Mouse (Mus musculus) G1E-ER4 (cell line): ENCODE results near the gene Lsm4. TPM values are rescaled to one million over a fixed set of nuclear protein-coding genes. Genes with fewer than 3 reads are reported as not detected.

Source experiments
- GATA1 ChIP-seq: IDR thresholded peaks from one replicate; pipeline ENCODE4 v1.8.0; 2012; ENCODE audit warnings: low read length, inconsistent platforms
- polyA plus RNA-seq: library from polyadenylated mRNA; stranded (reverse); fragments of >175 nt; gene quantifications from 2 replicates; pipeline ENCODE4 v1.2.3, GENCODE M21; 2012

The Lsm4 gene
- polyA plus RNA-seq, 1 experiment: 1,189 TPM

DNA sequence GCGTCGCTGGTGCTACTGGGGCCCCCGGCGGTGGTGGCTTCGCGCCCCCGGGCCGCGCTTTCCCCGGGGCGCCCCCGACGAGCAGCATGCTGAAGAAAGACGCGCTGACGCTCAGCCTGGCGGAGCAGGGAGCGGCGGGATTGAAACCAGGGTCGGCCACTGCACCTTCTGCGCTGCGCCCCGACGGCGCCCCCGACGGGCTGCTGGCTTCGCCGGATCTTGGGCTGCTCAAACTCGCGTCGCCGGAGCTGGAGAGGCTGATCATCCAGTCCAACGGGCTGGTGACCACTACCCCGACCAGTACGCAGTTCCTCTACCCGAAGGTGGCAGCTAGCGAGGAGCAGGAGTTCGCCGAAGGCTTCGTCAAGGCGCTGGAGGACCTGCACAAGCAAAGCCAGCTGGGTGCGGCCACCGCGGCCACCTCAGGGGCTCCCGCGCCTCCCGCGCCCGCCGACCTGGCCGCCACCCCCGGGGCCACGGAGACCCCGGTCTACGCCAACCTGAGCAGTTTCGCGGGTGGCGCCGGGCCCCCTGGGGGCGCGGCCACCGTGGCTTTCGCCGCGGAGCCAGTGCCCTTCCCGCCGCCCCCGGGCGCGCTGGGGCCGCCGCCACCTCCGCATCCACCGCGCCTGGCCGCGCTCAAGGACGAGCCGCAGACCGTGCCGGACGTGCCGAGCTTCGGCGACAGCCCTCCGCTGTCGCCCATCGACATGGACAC, 26.2 kb downstream of the Lsm4 start:
- TF ChIP-seq GATA1: no peak

DNA sequence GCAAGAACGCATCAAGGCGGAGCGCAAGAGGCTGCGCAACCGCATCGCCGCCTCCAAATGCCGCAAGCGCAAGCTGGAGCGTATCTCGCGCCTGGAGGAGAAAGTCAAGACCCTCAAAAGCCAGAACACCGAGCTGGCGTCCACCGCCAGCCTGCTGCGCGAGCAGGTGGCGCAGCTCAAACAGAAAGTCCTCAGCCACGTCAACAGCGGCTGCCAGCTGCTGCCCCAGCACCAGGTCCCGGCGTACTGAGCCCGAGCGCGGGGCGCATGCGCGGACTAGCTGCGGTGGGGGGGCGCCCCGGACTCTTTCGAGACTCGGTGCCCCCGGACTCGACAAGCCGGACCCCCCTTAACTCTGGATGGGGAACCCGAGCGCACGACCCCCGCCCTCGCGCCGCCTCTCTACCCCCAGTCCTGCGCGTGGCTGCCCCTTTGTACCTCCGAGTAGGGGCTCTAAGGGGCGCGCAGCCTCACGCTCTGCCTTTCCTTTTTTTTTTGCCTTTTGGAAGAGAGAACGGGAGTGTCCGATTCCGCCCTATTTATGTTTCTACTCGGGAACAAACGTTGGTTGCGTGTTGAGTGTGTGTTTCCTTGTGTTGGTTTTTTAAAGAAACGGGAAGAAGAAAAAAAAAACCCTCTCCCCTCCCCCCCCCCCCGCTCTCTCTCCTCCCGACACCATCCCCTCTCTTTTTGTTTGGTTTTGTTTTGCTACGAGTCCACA, 26.9 kb downstream of the Lsm4 start:
- no peak for TF ChIP-seq GATA1

DNA sequence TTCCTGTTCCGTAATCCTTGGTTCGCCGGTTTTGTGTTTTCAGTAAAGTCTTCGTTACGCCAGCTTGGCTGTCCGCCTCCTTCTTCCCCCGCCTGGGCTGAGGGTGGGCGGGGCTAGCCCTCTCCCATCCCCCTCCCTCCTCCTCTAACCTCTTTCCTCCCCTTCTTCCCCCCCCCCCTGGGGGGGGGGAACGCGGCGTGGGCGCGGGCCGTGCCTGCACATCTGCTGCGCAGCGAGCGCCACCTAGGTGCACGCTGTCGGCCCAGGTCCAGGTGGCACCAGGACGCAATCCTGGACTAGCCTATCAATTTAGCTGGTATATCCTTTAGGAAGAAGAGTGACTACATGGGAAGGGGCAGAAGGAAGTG, 27.5 kb downstream of the Lsm4 start:
- TF ChIP-seq GATA1: no peak

DNA sequence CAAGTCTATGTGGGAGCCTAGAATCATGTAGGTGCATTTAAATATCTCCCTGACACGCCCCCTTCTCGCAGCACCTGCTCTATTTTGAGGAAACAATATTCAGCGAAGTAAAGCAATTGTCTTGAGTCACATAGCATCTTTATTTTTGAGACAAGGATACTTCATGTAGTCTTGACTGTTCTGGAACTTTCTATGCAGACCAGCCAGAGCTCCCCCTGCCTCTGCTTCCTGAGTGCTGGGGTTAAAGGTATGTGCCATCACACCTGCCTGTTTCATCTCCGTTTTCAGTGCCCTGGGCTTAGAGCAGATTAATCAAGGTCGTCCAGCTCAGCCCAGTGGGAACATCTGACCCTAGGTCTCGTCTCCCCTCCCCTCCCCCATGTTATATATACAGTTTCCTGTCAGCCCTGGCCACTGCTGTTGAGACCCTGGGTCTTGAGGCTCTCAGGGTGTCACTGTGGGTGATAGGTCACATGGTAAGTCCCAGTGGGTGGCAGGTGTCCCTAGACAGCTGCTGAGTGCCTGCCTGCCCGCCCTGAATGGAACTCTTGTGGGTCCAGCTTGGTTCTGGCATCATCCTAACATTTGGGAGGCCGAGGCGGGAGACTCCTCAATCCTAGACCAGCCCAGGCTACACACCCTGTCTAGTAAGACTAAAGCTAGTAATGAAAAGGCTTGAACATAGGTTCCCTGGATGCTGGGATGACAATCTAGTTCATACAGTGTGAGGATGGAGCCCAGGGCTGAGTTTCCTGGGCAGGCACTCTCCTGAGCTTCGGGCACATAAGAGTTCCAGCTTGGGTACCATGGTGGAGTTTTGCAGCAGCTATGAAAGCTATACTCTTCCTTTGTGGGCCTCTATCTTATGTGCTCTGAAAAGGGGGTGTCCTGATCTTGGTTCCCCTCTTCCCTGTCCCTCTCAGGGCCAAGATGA, 28.3 kb downstream of the Lsm4 start:
- TF ChIP-seq GATA1: no peak

DNA sequence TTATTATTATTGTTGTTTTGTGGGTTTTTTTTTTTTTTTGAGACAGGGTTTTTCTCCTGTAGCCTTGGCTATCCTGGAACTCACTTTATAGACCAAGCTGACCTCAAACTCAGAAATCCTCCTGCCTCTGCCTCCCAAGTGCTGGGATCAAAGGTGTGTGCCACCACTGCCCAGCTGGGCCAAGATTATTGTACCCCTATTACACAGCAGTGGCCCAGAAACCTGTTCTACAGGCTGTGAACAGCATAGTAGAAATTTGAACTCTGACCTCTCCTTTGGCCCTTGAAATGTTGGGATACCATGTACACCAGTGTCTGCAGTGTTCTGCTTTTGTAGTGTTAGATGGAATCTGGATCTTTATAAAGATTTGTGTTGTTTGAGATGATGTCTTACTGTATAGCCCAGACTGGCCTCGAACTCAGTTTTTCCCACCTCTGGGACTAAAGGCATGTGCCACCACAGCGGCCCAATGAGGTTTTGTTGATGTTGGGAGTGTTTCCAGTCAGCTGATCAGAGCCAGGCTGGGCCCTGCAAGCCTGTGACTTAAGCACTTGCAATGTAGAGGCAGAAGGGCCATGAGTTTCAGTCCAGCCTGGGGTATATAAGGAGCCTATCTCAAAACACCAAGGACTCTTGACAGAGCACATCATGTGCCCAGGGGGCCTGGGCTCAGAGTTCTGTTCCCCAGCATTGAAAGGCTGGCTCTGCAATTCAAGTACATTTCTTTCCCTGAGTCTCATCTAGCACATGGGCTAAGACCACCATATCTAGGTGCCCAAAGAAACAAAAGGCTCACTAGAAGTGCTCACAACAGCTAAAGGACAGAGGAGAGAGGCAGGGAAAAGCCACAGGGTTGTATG, 29.2 kb downstream of the Lsm4 start:
- no peak for TF ChIP-seq GATA1

DNA sequence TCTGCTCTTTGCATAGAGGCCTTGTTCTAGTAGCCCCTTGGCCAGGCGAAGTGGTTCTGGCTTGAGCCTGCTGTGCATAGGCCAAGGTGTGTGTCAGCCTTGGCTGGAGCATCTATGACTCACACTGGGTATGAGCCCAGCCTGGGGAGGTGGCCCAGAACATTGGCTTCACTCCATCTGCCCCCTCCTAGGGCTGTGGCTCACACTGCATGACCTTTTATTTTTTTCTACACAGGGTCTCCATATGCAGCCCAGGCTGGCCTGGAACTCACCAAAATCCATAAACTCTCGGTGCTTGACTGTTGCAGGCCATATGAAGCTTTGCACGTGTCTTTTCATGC, 29.8 kb downstream of the Lsm4 start:
- TF ChIP-seq GATA1: no peak

DNA sequence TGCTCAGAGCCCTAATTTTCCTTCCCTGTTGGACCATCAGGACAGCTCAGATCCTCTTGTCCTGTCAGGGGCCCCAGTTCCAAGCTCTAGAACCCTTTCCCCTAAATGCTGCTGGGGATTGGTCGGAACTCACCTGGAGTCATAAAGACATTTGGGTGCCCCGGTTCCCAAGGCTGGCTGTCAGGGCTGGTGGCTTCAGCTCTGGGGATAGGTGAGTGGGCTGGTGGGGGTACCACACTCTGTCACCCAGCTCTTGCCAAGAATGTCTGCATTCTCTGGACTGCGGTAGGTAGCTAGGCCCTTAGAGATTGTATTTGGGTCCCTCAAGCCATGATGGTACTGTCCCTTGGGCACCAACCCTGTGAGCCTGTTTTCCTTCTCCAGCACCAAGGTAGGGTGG, 30.2 kb downstream of the Lsm4 start, which contains the start of gene Iqcn:
Gene Iqcn (plus strand): TSS at position 171 of the 400 bp plus-strand sequence.
- TF ChIP-seq GATA1: no peak

DNA sequence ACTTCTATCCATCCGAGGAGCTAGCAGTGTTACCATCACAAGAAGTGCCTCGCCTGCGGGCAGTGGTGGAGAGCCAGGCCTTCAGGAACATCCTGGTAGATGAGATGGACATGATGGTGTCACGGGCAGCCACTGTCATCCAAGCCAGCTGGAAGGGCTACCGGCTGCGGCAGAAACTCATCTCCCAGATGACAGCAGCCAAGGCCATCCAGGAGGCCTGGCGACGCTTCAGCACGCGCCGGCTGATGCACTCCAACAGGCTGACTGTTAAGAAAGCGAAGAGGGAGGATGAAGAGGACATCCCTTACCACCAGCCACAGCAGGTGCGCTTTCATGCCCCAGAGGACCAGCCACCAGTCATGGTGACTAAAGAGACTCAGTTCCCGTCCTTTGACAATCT, 35.2 kb downstream of the Lsm4 start:
- TF ChIP-seq GATA1: no peak

DNA sequence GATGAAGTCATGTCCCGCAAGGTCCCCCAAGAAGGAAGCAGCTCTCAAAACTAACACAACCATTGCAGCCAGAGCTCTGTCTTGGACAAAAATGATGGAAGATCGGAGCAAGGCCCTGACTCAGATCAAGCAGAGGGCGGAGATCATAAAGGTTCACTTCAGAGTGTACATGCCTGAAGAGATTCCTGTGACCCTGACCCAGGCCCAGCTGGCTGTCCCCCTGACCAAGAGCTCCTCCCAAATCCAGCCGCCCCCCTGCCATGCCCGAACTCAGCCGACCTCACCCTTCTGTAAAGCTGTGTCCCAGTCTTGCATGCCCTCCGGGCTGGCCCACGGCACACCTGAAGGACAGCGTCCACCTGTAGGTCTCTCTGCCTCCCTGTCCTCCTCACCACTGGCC, 36.7 kb downstream of the Lsm4 start:
- TF ChIP-seq GATA1: no peak

DNA sequence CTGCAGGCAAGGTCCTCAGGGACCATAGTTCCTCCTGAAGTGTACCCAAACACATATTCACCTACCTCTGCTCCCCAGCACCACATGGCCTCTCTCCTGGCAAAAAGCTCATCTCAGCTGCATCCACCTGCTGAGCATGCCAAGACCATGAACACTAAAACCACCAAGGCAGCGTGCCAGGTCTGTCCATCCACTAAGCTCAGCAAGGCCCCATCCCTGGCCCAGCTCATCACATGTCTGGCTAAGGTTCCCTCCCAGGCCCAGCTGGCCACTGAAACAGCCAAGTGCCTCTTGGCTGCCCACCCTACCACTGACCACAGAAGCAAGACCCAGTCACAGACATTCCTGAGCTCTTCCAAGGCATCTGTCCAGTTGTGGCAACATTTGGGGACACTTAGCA, 37.2 kb downstream of the Lsm4 start:
- TF ChIP-seq GATA1: no peak

DNA sequence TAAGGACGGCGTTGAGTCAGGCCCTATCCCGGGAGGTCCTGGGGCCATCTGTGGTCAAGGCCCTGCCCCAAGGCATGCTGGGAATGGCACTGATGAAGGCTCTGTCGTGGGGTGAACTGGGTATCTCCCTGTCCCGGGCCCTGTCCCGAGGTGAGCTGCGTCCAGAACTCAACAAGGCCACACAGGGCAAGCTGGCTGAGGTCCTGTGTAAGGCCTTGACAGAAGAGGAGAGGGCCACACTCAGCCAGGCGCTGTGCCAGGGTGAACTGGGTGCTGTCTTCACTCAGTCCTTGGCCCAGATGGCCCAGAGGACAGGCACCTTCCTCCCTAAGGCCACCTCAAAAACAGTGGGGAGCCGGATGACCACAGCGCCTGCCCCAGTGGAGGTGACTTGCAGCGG, 38.0 kb downstream of the Lsm4 start:
- no peak for TF ChIP-seq GATA1

DNA sequence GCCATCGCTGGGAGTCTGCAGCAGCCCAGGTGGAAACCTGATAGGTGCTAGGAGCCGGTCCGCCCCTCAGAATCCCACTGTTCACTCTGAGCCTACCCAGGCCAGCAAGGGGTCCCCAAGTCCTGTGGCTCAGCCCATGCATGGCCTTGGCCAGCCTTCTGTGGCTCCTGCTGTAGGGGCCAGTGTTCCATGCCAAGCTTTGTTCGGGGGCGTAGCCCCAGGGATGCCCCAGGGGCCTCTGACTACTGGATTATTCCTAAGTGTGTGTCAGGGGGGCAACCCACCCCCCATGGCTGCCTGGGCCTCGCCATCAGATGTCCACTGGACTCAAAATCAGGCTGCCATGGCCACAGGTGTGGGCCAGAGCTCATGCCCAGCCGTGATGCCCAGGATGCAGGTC, 40.9 kb downstream of the Lsm4 start:
- TF ChIP-seq GATA1: no peak

DNA sequence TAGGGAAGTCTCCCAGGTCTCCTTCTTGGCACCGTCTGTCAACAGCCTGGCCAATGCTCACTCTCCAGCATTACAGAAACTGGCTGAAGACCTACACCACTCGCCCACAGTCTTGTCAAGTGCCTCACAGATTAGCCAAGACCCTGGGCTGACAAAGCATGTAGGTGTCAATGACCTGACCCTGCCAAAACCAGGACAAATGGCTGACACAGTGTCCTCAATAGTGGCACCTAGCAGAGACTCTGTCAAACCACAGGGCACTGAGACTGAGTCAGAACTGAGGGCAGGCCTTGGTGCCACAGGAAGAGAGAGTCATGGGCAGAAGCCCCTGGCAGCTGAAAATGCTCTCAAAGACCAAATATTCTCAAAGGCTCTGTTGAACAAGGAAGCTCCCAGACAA, 42.0 kb downstream of the Lsm4 start:
- TF ChIP-seq GATA1: no peak

DNA sequence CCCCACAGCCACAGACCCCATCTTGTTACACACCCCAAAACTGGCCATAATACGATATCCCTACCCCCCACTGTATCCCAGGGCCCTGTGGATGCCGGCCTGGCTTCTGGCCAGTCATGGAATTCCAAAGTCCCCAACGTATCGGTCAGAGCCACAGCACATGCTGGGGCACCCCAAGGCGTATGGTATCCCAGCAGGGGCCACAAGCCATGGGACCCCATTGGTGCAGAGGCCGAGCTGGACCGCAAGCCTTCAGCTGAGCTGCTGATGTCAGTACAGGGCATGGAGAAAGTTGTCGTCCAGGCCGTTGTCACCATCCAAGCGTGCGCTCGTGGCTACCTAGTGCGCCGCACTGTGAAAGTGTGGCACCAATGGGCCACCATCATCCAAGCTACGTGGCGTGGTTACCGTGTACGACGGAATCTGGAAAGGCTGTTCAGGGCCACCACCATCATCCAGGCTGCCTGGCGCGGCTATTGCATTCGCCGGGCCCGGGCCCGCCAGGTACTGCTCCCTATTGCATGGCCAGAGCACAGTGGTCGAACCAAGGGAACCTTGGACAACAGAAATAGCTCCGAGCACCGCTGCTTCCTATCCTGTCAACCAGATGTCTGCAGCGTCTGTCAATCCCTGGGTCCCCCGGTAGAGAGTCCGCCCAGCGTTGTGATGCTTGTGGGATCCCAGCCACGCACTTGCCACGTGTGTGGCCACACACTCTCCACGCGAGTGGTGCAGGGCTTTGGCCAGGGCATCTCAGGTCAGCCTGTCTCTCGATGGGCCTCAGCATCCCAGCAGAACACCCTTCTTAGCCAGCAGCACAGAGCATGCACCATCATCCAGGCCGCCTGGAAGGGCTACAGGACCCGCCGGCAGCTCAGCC, 43.7 kb downstream of the Lsm4 start:
- TF ChIP-seq GATA1: no peak

DNA sequence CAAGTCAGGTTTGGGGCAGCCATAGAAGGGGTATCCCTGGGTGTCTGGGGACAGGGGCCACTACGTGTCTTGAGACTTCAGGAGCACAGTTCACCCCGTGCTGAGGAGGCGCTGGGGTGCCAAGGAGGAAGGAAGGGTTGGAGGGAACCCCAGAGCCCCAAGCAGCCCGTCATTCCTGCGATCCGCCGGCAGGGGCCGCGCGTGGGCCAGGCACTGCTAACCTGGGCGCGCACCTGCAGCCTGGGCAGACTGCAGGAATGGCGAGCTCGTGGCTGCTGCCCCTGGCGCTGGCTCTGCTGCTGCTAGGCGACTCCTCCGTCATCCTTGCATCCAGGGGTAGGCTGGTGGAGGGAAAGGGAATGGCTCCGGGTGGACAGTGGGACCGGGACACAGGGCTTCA, 45.2 kb downstream of the Lsm4 start, which contains the start of gene Gm3336:
Gene Gm3336 (plus strand): TSS at position 247 of the 400 bp plus-strand sequence.
- TF ChIP-seq GATA1: no peak
